Mouse (Mus musculus) bone marrow, adult 2 months (tissue): Measurements from ENCODE around the gene Vmn2r20. TPM values are rescaled to one million over a fixed set of nuclear protein-coding genes. Genes with fewer than 3 reads are reported as not detected.
A peak's percentile ranks its signal among the peaks of the same experiment; 100 is the strongest.
"Not testable (repeated sequence)": the region's sequence is repeated elsewhere in the genome, so short reads cannot be mapped to it uniquely, and the experiment has no call there.

Experiments used
- H3K27ac ChIP-seq: fragments of 200-500 bp; 2 replicates; pipeline ENCODE4 v1.5.1; 2012; ENCODE audit warnings: low read depth, mild to moderate bottlenecking, control low read depth, inconsistent platforms, low read length; ENCODE audit not compliant: control insufficient read depth, poor library complexity, insufficient read depth
- H3K4me1 ChIP-seq: fragments of 200-500 bp; 2 replicates; pipeline ENCODE4 v1.6.1; 2011; ENCODE audit warnings: low read length; ENCODE audit not compliant: control insufficient read depth, insufficient read depth
- H3K4me3 ChIP-seq: fragments of 200-500 bp; replicated peaks from 2 replicates; pipeline ENCODE3; 2011; ENCODE audit warnings: mild to moderate bottlenecking, low read depth, low read length, control low read depth; ENCODE audit not compliant: control insufficient read depth
- CTCF ChIP-seq: fragments of 200-500 bp; IDR thresholded peaks from 2 replicates; pipeline ENCODE4 v1.5.1; 2011; ENCODE audit warnings: low read length, control low read depth; ENCODE audit not compliant: control insufficient read depth, insufficient read depth
- POLR2A ChIP-seq: fragments of 200-500 bp; IDR thresholded peaks from 2 replicates; pipeline ENCODE4 v1.6.1; 2011; ENCODE audit warnings: low read depth, mild to moderate bottlenecking, control low read depth, low read length, borderline replicate concordance; ENCODE audit not compliant: control insufficient read depth
- WGBS: fragments of 180-500 bp; shearing (Covaris S2); methylation state at CpG from one replicate; pipeline ENCODE4 v1.1.7; 2018; 5-methylcytosine and 5-hydroxymethylcytosine counted together
- polyA plus RNA-seq: library from polyadenylated mRNA; stranded (reverse); fragments of >200 nt; gene quantifications from 2 replicates; pipeline ENCODE4 v1.2.4, GENCODE M21; 2011; ENCODE audit warnings: low replicate concordance; ENCODE audit not compliant: missing spikeins, insufficient read depth, insufficient read length

Gene Vmn2r20
- not detected in 2 replicates for polyA plus RNA-seq

- H3K4me3 ChIP-seq, H3K27ac ChIP-seq, H3K4me1 ChIP-seq: not testable (repeated sequence)
- no CpG with 5 or more reads among the region's 4 CpGs for WGBS
Measured at GRCm38 (mm10) chr6:123418016-123418415, at the start of gene Vmn2r20. Vmn2r20 (minus strand) TSS chr6:123418116.

- no CpG with 5 or more reads among the region's 1 CpGs for WGBS
- not testable (repeated sequence) for H3K27ac ChIP-seq, H3K4me3 ChIP-seq, H3K4me1 ChIP-seq
Measured at GRCm38 (mm10) chr6:123424413-123424812, 6.5 kb upstream of the Vmn2r20 start.

GRCm38 (mm10) chr6:123406918-123407665 lies 10.8 kb downstream of the Vmn2r20 start:
- not testable (repeated sequence) for H3K4me1 ChIP-seq, H3K4me3 ChIP-seq, H3K27ac ChIP-seq
- no CpG with 5 or more reads among the region's 8 CpGs for WGBS

GRCm38 (mm10) chr6:123388824-123389223 lies 29.1 kb downstream of the Vmn2r20 start:
- not testable (repeated sequence) for H3K4me3 ChIP-seq, H3K27ac ChIP-seq, H3K4me1 ChIP-seq

GRCm38 (mm10) chr6:123346141-123346540 lies 71.8 kb downstream of the Vmn2r20 start:
- TF ChIP-seq CTCF (no peak), POLR2A (no peak)
- Histone ChIP-seq H3K4me1 (no peaks in the 10 kb centered on the region), H3K27ac (no peak overlapping the region), H3K4me3 (no peak overlapping the region)
- 79% methylated on average over 1 of the region's 1 CpGs for WGBS

GRCm38 (mm10) chr6:123340093-123340492 lies 77.8 kb downstream of the Vmn2r20 start:
- H3K4me1 ChIP-seq = no peaks in the 10 kb centered on the region
- TF ChIP-seq CTCF (peak; percentile 36), POLR2A (no peak)
- H3K27ac ChIP-seq = no peak overlapping the region
- no peak overlapping the region for H3K4me3 ChIP-seq

GRCm38 (mm10) chr6:123332503-123332902 lies 85.4 kb downstream of the Vmn2r20 start:
- no peak for TF ChIP-seq CTCF
- no peak for TF ChIP-seq POLR2A
- no peaks in the 10 kb centered on the region for H3K4me1 ChIP-seq
- 74% methylated on average over 2 of the region's 2 CpGs for WGBS
- no peak overlapping the region for H3K4me3 ChIP-seq
- no peak overlapping the region for H3K27ac ChIP-seq

Other genes with a start within 250 kb of the Vmn2r20 start
- gene Clec4b2, start 245.2 kb downstream of the Vmn2r20 start, polyA plus RNA-seq = 1.3 and 1.7 TPM in 2 replicates
- gene Clec4n, start 188.3 kb downstream of the Vmn2r20 start, polyA plus RNA-seq = 4.5 TPM in 1 of 2 replicates, not detected in the other
- 15.0 and 51.2 TPM in 2 replicates for gene Clec4d, start 156.0 kb downstream of the Vmn2r20 start, polyA plus RNA-seq
- 3.2 and 12.4 TPM in 2 replicates for gene Clec4e, start 128.2 kb downstream of the Vmn2r20 start, polyA plus RNA-seq
- not detected in 2 replicates for gene Vmn2r19, start 109.8 kb downstream of the Vmn2r20 start, polyA plus RNA-seq
- gene Vmn2r21, start 115.3 kb upstream of the Vmn2r20 start, polyA plus RNA-seq = not detected in 2 replicates
- not detected in 2 replicates for gene Vmn2r22, start 232.6 kb upstream of the Vmn2r20 start, polyA plus RNA-seq